ENCODE assay signal across 15 mouse cellular contexts in the genomic region with DNA sequence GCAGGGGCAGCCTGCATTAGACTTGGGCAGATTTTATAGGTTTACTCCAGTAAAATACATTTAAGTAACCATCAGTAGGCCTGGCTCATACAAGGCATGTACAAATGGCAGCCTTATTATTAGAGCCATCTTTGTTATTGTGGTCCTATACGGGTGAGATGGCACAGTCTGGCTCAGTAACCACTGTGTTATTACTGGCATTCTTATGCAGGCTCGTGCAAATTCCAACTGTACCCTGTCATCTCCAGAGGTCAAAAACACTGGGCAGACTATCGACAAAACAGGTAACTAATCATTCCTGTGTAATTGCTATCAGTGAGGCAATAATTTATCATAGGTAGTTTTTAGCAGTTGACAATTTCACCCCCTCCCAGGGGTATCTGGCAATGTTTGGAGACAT.
"Had no signal": no experiment of that assay in that cellular context is flagged by ENCODE, and none has a peak within 500 bp of the region (broad histone marks: within the 10 kb centered on the region; RNA-seq: fewer than 3 reads in every experiment).

No protein-coding gene starts in this region.

- H3K9me3 ChIP-seq: limb, embryonic 13.5 days; liver, embryonic 15.5 days; midbrain, embryonic 12.5 days had no signal

- H3K27ac ChIP-seq: layer of hippocampus, adult 2 months; limb, embryonic 13.5 days; liver, embryonic 15.5 days; midbrain, embryonic 12.5 days had no signal

- ATAC-seq: midbrain, embryonic 16.5 days had no signal

- H3K27me3 ChIP-seq: limb, embryonic 13.5 days; liver, embryonic 15.5 days; midbrain, embryonic 12.5 days had no signal

- H3K4me2 ChIP-seq: limb, embryonic 13.5 days; liver, embryonic 11.5 days; liver, embryonic 15.5 days; lung, embryonic 14.5 days; midbrain, embryonic 12.5 days had no signal

- DNase-seq: kidney, postnatal 10 days; kidney, postnatal 4 days; left cerebral cortex, postnatal 4 days; lung, embryonic 14.5 days; lung, postnatal 10 days; lung, postnatal 4 days; right cerebral cortex, adult 18-20 months; right cerebral cortex, postnatal 25 days; thymus, postnatal 36 days had no signal

- H3K36me3 ChIP-seq: limb, embryonic 13.5 days had no signal

- H3K9ac ChIP-seq: limb, embryonic 13.5 days; liver, embryonic 15.5 days; lung, embryonic 14.5 days; midbrain, embryonic 12.5 days had no signal

- H3K4me3 ChIP-seq: layer of hippocampus, adult 2 months; limb, embryonic 13.5 days; liver, embryonic 15.5 days; midbrain, embryonic 12.5 days had no signal

- H3K4me1 ChIP-seq: limb, embryonic 13.5 days; liver, embryonic 15.5 days; midbrain, embryonic 12.5 days had no signal
